Mouse (Mus musculus) limb, embryonic 15.5 days (tissue): ENCODE results near the gene Mcrip1. TPM values are rescaled to one million over a fixed set of nuclear protein-coding genes. Genes with fewer than 3 reads are reported as not detected.
"Not testable (repeated sequence)": the region's sequence is repeated elsewhere in the genome, so short reads cannot be mapped to it uniquely, and the experiment has no call there.

Source experiments
- ATAC-seq: fragments of 200-750 bp; cut with Nextera tagmentation; 2 replicates; pipeline ENCODE4 v1.8.0; 2017; ENCODE audit warnings: low read depth, moderate TSS enrichment; ENCODE audit not compliant: insufficient number of reproducible peaks, low FRiP score, low TSS enrichment
- H3K27ac ChIP-seq: fragments of 300-500 bp; sonication (generic); 2 replicates; pipeline ENCODE4 v1.5.1; 2015; ENCODE audit warnings: moderate library complexity, mild to moderate bottlenecking, inconsistent platforms
- H3K27me3 ChIP-seq: fragments of 300-500 bp; sonication (generic); 2 replicates; pipeline ENCODE4 v1.6.1; 2015; ENCODE audit warnings: inconsistent platforms
- H3K36me3 ChIP-seq: fragments of 300-500 bp; sonication (generic); 2 replicates; pipeline ENCODE4 v1.6.1; 2015; ENCODE audit warnings: inconsistent platforms
- H3K4me1 ChIP-seq: fragments of 300-500 bp; sonication (generic); 2 replicates; pipeline ENCODE4 v1.6.1; 2015; ENCODE audit warnings: inconsistent platforms
- H3K4me2 ChIP-seq: fragments of 300-500 bp; sonication (generic); 2 replicates; pipeline ENCODE4 v1.6.1; 2015; ENCODE audit warnings: mild to moderate bottlenecking, inconsistent platforms
- H3K4me3 ChIP-seq: fragments of 300-500 bp; sonication (generic); 2 replicates; pipeline ENCODE4 v1.5.1; 2015; ENCODE audit warnings: mild to moderate bottlenecking, inconsistent platforms
- H3K9ac ChIP-seq: fragments of 300-500 bp; sonication (generic); 2 replicates; pipeline ENCODE4 v1.6.1; 2015; ENCODE audit warnings: inconsistent platforms
- H3K9me3 ChIP-seq: fragments of 300-500 bp; sonication (generic); 2 replicates; pipeline ENCODE4 v1.6.1; 2016; ENCODE audit warnings: inconsistent platforms
- WGBS: fragments of 180-500 bp; shearing (Covaris S2); methylation state at CpG from one replicate; pipeline ENCODE4 v1.1.7; 2015; 5-methylcytosine and 5-hydroxymethylcytosine counted together
- polyA plus RNA-seq: library from polyadenylated mRNA; unstranded; fragments of >200 nt; fragmentation: Nextera tagmentation; extraction: Ambion mirVana; gene quantifications from 2 replicates; pipeline ENCODE4 v1.2.1, GENCODE M21; 2015

Mcrip1 gene
- polyA plus RNA-seq, 1 experiment from 2014 or later = 239 TPM

- Histone ChIP-seq H3K27me3 (no peaks in the 10 kb centered on the region), H3K4me1 (peaks cover 27% of the 10 kb centered on the region), H3K4me3 (no peak overlapping the region), H3K4me2 (no peak overlapping the region), H3K27ac (peak overlapping the region; percentile 63), H3K9ac (no peak overlapping the region), H3K9me3 (no peaks in the 10 kb centered on the region), H3K36me3 (no peaks in the 10 kb centered on the region)
- WGBS = 64% methylated on average over 6 of the region's 6 CpGs
- no peak; the same call in 1 of the 2 replicates for ATAC-seq
These were observed 31.0 kb downstream of the Mcrip1 start for GRCm38 (mm10) chr11:120518558-120518957.

- Histone ChIP-seq H3K36me3 (no peaks in the 10 kb centered on the region), H3K4me2 (no peak overlapping the region), H3K9ac (no peak overlapping the region), H3K4me1 (peaks cover 27% of the 10 kb centered on the region), H3K27me3 (no peaks in the 10 kb centered on the region), H3K9me3 (no peaks in the 10 kb centered on the region), H3K27ac (peak overlapping the region; percentile 63), H3K4me3 (no peak overlapping the region)
- no peak for ATAC-seq
- 51% methylated on average over 6 of the region's 6 CpGs for WGBS
These were observed 31.5 kb downstream of the Mcrip1 start for GRCm38 (mm10) chr11:120518027-120518426.

- H3K4me1 ChIP-seq = peaks cover 27% of the 10 kb centered on the region
- no peaks in the 10 kb centered on the region for H3K27me3 ChIP-seq
- no peak overlapping the region for H3K4me2 ChIP-seq
- H3K9ac ChIP-seq = no peak overlapping the region
- no peaks in the 10 kb centered on the region for H3K9me3 ChIP-seq
- H3K27ac ChIP-seq = no peak overlapping the region
- no peak overlapping the region for H3K4me3 ChIP-seq
- 77% methylated on average over 4 of the region's 4 CpGs for WGBS
- H3K36me3 ChIP-seq = no peaks in the 10 kb centered on the region
- ATAC-seq = no peak
These were observed 32.4 kb downstream of the Mcrip1 start for GRCm38 (mm10) chr11:120517147-120517546.

GRCm38 (mm10) chr11:120515611-120516010, 33.9 kb downstream of the Mcrip1 start:
- ATAC-seq = peak; percentile 68; the same call in 1 of the 2 replicates
- 18% methylated on average over 17 of the region's 17 CpGs for WGBS
- H3K27me3 ChIP-seq = no peaks in the 10 kb centered on the region
- no peak overlapping the region for H3K27ac ChIP-seq
- no peak overlapping the region for H3K4me2 ChIP-seq
- no peak overlapping the region for H3K4me3 ChIP-seq
- H3K36me3 ChIP-seq = no peaks in the 10 kb centered on the region
- H3K9ac ChIP-seq = no peak overlapping the region
- H3K4me1 ChIP-seq = peaks cover 31% of the 10 kb centered on the region
- H3K9me3 ChIP-seq = no peaks in the 10 kb centered on the region

- H3K27me3 ChIP-seq, H3K36me3 ChIP-seq, H3K27ac ChIP-seq, H3K9me3 ChIP-seq, H3K4me2 ChIP-seq, H3K4me3 ChIP-seq, H3K9ac ChIP-seq, ATAC-seq: not testable (repeated sequence)
- peaks cover 27% of the 10 kb centered on the region for H3K4me1 ChIP-seq
- WGBS = 86% methylated on average over 2 of the region's 2 CpGs
These were observed 35.3 kb downstream of the Mcrip1 start for GRCm38 (mm10) chr11:120514262-120514661.

- Histone ChIP-seq H3K27ac (no peak overlapping the region), H3K9ac (no peak overlapping the region), H3K36me3 (no peaks in the 10 kb centered on the region), H3K4me3 (no peak overlapping the region), H3K9me3 (no peaks in the 10 kb centered on the region), H3K4me2 (no peak overlapping the region), H3K27me3 (no peaks in the 10 kb centered on the region), H3K4me1 (peaks cover 20% of the 10 kb centered on the region)
- no peak for ATAC-seq
- 30% methylated on average over 6 of the region's 6 CpGs for WGBS
These were observed 36.6 kb downstream of the Mcrip1 start for GRCm38 (mm10) chr11:120512790-120513453.

GRCm38 (mm10) chr11:120510375-120511030, 39.0 kb downstream of the Mcrip1 start:
- peak overlapping the region; percentile 25 for H3K4me3 ChIP-seq
- H3K4me1 ChIP-seq = peaks cover 13% of the 10 kb centered on the region; the same call in 1 of the 2 replicates
- no peaks in the 10 kb centered on the region for H3K27me3 ChIP-seq
- H3K36me3 ChIP-seq = no peaks in the 10 kb centered on the region
- 0 out of 2 replicates have a peak overlapping the region, but pooled peaks have one; percentile 26 for H3K9ac ChIP-seq
- WGBS = 3% methylated on average over 16 of the region's 16 CpGs
- H3K4me2 ChIP-seq = peak overlapping the region; percentile 38
- no peaks in the 10 kb centered on the region for H3K9me3 ChIP-seq
- peak overlapping the region; percentile 23 for H3K27ac ChIP-seq
- no peak for ATAC-seq

- Histone ChIP-seq H3K4me2 (no peak overlapping the region), H3K4me3 (no peak overlapping the region), H3K4me1 (peaks cover 13% of the 10 kb centered on the region; the same call in 1 of the 2 replicates), H3K9ac (no peak overlapping the region), H3K9me3 (no peaks in the 10 kb centered on the region), H3K27me3 (no peaks in the 10 kb centered on the region), H3K36me3 (no peaks in the 10 kb centered on the region), H3K27ac (0 out of 2 replicates have a peak overlapping the region, but pooled peaks have one; percentile 23)
- ATAC-seq = no peak
- WGBS = 38% methylated on average over 4 of the region's 4 CpGs
These were observed 39.6 kb downstream of the Mcrip1 start for GRCm38 (mm10) chr11:120509940-120510339.

GRCm38 (mm10) chr11:120508290-120508870, 41.1 kb downstream of the Mcrip1 start:
- Histone ChIP-seq H3K9ac (no peak overlapping the region), H3K9me3 (no peaks in the 10 kb centered on the region), H3K4me1 (peaks cover 13% of the 10 kb centered on the region; the same call in 1 of the 2 replicates), H3K4me2 (no peak overlapping the region), H3K36me3 (no peaks in the 10 kb centered on the region), H3K4me3 (no peak overlapping the region), H3K27ac (no peak overlapping the region), H3K27me3 (no peaks in the 10 kb centered on the region)
- no peak for ATAC-seq
- 85% methylated on average over 9 of the region's 9 CpGs for WGBS

- Histone ChIP-seq H3K4me2 (no peak overlapping the region), H3K4me3 (no peak overlapping the region), H3K36me3 (no peaks in the 10 kb centered on the region), H3K27ac (no peak overlapping the region), H3K9ac (no peak overlapping the region), H3K4me1 (peaks cover 13% of the 10 kb centered on the region; the same call in 1 of the 2 replicates), H3K9me3 (no peaks in the 10 kb centered on the region), H3K27me3 (no peaks in the 10 kb centered on the region)
- WGBS = 68% methylated on average over 13 of the region's 13 CpGs
- ATAC-seq = no peak
These were observed 41.8 kb downstream of the Mcrip1 start for GRCm38 (mm10) chr11:120507611-120508289.

GRCm38 (mm10) chr11:120506899-120507298, 42.6 kb downstream of the Mcrip1 start:
- peaks cover 13% of the 10 kb centered on the region; the same call in 1 of the 2 replicates for H3K4me1 ChIP-seq
- H3K27ac ChIP-seq = no peak overlapping the region
- no peak overlapping the region for H3K9ac ChIP-seq
- 52% methylated on average over 4 of the region's 4 CpGs for WGBS
- H3K9me3 ChIP-seq = no peaks in the 10 kb centered on the region
- no peak overlapping the region for H3K4me2 ChIP-seq
- ATAC-seq = no peak
- no peak overlapping the region for H3K4me3 ChIP-seq
- no peaks in the 10 kb centered on the region for H3K36me3 ChIP-seq
- no peaks in the 10 kb centered on the region for H3K27me3 ChIP-seq
